Mouse (Mus musculus) neural tube, embryonic 11.5 days (tissue): ENCODE measurements around the gene Mum1. TPM values are rescaled to one million over a fixed set of nuclear protein-coding genes. Genes with fewer than 3 reads are reported as not detected.

Experiments
- ATAC-seq: fragments of 200-750 bp; cut with Nextera tagmentation; 2 replicates; pipeline ENCODE4 v1.8.0; 2017; ENCODE audit warnings: moderate number of reproducible peaks, mild to moderate bottlenecking, moderate TSS enrichment, moderate library complexity; ENCODE audit not compliant: insufficient read depth, low FRiP score, low TSS enrichment
- DNase-seq: peaks from one replicate; pipeline ENCODE4 v3.0.0-alpha.2; 2015; ENCODE audit warnings: low spot score
- H3K27ac ChIP-seq: fragments of 300-500 bp; sonication (generic); 2 replicates; pipeline ENCODE4 v1.5.1; 2014; ENCODE audit warnings: low read depth, mild to moderate bottlenecking, low read length
- H3K27me3 ChIP-seq: fragments of 300-500 bp; sonication (generic); 2 replicates; pipeline ENCODE4 v1.6.1; 2014; ENCODE audit warnings: mild to moderate bottlenecking, low read length, mixed read lengths; ENCODE audit not compliant: control insufficient read depth, insufficient read depth
- H3K36me3 ChIP-seq: fragments of 300-500 bp; sonication (generic); 2 replicates; pipeline ENCODE4 v1.6.1; 2014; ENCODE audit warnings: mild to moderate bottlenecking, low read length, moderate library complexity, mixed read lengths; ENCODE audit not compliant: control insufficient read depth, insufficient read depth
- H3K4me1 ChIP-seq: fragments of 300-500 bp; sonication (generic); 2 replicates; pipeline ENCODE4 v1.6.1; 2014; ENCODE audit warnings: low read length, mixed read lengths; ENCODE audit not compliant: control insufficient read depth, insufficient read depth
- H3K4me2 ChIP-seq: fragments of 300-500 bp; sonication (generic); 2 replicates; pipeline ENCODE4 v1.6.1; 2014; ENCODE audit warnings: low read depth, mild to moderate bottlenecking, moderate library complexity
- H3K4me3 ChIP-seq: fragments of 300-500 bp; sonication (generic); 2 replicates; pipeline ENCODE4 v1.5.1; 2014; ENCODE audit warnings: low read depth, low read length
- H3K9ac ChIP-seq: fragments of 300-500 bp; sonication (generic); 2 replicates; pipeline ENCODE4 v1.6.1; 2014; ENCODE audit warnings: mild to moderate bottlenecking, low read length
- H3K9me3 ChIP-seq: fragments of 300-500 bp; sonication (generic); 2 replicates; pipeline ENCODE4 v1.6.1; 2016; ENCODE audit warnings: low read length; ENCODE audit not compliant: control insufficient read depth
- WGBS: fragments of 180-500 bp; shearing (Covaris S2); extraction: QIAGEN DNeasy Blood & Tissue Kit; methylation state at CpG from one replicate; pipeline ENCODE4 v1.1.7; 2014; 5-methylcytosine and 5-hydroxymethylcytosine counted together
- polyA plus RNA-seq: library from polyadenylated mRNA; unstranded; fragments of >200 nt; fragmentation: Nextera tagmentation; extraction: Ambion mirVana; gene quantifications from 2 replicates; pipeline ENCODE4 v1.2.1, GENCODE M21; 2014

The Mum1 gene
- polyA plus RNA-seq: 59.6 and 61.8 TPM in 2 replicates

DNA sequence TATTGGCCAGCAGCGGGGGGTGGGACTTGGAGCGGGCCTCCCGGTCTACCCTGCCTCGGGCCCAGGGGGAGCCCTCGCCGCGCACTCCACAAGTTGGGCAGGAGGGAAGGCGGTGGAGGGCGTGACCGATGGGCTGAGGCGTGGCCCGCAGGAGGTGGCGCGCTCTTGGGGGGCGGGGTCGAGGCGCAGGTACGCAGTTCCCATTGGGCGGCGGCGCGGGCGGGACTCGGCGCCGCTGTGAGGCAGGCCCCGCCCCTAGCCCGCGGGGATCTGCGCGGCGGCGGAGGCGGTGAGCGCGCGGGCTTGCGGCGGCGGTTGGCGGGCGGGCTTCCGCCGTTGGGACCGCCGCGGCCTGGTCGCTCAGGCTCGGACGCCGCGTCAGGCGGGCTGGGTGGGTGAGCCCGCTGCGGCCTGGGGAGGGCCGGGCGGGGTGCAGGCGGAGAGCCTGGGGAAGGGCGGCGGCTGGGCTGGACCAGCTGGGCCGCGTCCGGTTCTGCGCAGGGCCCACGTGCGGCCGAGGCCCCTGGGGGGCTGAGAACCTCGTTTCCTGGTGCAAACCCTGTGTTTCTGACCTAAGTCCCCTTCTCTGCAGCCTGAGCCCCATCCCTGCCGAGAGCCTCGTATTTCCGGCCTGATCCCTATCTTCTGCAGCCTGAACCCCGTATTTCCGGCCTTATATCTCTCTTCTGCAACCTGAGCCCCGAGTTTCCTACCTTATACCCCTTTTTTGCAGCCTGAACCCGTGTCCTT lies at the start of gene Mum1:
Gene Mum1 (plus strand): TSS at position 19 of the 750 bp plus-strand sequence.
- no peaks in the 10 kb centered on the region for H3K36me3 ChIP-seq
- H3K27me3 ChIP-seq: no peaks in the 10 kb centered on the region
- H3K4me2 ChIP-seq: peak within 1 kb of the TSS; percentile 95
- H3K4me3 ChIP-seq: peak within 1 kb of the TSS; percentile 84
- peak within 1 kb of the TSS; percentile 94 for H3K9ac ChIP-seq
- no peaks in the 10 kb centered on the region for H3K9me3 ChIP-seq
- under 1% methylated on average over 59 of the region's 75 CpGs for WGBS
- DNase-seq (peak; percentile 100), ATAC-seq (peak; percentile 97)
- peak within 1 kb of the TSS; percentile 87 for H3K27ac ChIP-seq
- peaks cover 18% of the 10 kb centered on the region for H3K4me1 ChIP-seq

DNA sequence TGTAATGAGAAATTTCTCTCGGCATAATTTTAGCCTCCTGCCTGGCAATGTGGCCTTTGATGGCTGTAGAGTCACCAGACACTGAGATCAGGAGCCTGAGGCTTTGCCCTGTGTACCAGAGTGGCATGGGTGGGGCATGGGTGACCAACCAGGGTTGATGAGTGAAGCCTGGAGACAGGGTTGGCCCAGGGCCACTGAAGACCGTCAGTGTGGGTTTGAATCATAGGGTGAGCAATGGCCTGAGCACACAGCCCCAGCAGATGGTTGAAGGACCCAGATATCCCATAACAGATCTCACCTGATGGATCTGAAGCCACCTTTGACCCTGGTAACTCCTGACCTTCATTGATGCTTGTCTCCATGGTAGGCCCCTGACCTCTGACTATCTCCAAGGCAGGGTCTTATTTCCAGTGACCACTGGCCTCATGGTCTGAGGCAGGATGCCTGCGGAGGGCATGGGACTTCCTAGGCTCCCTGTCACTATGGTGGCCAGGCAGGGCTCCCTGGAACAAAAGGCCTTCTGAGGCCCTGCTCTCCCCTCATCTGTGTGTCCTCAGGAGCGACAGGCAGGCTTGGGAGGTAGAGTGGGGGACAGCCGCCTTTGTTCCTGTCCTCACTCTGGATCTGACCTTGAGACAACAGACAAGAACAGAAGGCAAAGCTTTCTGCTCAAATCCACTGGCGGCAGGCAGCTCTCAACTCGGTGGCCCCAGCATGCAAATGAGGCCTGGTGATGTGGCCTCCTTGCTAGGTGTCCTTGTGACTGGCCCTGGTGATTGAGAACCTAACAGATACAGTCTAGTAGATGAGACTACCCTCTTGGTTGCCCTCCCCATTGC lies 48.6 kb upstream of the Mum1 start:
- Histone ChIP-seq H3K9me3 (no peaks in the 10 kb centered on the region), H3K4me3 (no peak overlapping the region), H3K27me3 (no peaks in the 10 kb centered on the region), H3K4me2 (no peak overlapping the region), H3K27ac (no peak overlapping the region), H3K36me3 (no peaks in the 10 kb centered on the region), H3K9ac (no peak overlapping the region), H3K4me1 (peaks cover 16% of the 10 kb centered on the region)
- DNase-seq: no peak
- 68% methylated on average over 7 of the region's 7 CpGs for WGBS
- ATAC-seq: no peak

DNA sequence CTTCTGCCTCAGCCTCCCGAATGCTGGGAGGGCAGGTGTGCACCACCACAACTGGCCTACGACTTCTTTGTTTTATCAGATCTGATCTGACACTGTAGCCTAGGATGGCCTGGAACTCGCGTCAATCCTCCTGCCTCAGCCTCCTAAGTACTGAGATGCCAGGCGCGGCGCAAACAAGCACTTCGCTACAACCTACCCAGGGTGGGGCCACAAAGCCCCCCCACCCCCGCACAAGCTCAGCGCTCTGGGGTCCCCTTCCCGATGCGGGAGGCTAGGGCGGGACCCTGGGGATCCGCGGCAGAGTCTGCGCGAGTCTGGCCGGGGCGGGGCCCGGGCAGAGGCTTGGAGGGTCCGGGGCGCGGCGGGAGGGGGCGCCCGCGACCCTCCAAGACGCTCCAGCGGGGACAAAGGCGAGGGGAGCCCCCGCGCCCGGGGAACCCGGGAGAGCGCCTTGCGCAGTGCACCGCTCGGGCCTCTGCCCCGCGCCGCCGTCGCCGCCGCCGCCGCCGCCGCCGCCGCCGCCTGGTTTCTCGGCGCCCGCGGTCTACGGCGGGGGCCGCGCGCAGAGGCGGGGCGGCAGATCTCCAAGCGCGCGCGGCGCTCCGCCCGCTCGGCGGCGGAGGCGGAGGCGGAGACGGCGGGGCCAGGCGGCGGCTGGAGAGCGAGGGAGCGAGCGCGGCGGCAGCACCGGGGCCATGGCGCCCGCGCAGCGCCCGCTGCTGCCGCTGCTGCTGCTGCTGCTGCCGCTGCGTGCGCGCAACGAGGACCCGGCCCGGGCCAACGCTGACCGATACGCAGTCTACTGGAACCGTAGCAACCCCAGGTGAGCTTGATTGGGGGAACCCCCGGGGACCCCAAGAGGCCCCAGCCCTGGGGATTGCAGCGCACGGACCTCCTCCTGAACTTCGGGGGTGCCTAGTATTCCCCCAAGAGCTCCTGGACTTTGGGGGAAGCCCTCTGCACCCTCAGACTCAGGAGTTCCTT lies 46.9 kb upstream of the Mum1 start, which contains the start of gene Efna2:
Gene Efna2 (plus strand): TSS at position 415 of the 984 bp plus-strand sequence.
- H3K4me2 ChIP-seq: peak within 1 kb of the TSS; percentile 70
- no peaks in the 10 kb centered on the region for H3K9me3 ChIP-seq
- H3K4me3 ChIP-seq: peak within 1 kb of the TSS; percentile 67
- peak within 1 kb of the TSS; percentile 86 for H3K9ac ChIP-seq
- H3K36me3 ChIP-seq: no peaks in the 10 kb centered on the region
- ATAC-seq: peak; percentile 66
- H3K27me3 ChIP-seq: no peaks in the 10 kb centered on the region
- 2% methylated on average over 78 of the region's 106 CpGs for WGBS
- peaks cover 16% of the 10 kb centered on the region for H3K4me1 ChIP-seq
- H3K27ac ChIP-seq: peak within 1 kb of the TSS; percentile 71
- peak; percentile 86 for DNase-seq

DNA sequence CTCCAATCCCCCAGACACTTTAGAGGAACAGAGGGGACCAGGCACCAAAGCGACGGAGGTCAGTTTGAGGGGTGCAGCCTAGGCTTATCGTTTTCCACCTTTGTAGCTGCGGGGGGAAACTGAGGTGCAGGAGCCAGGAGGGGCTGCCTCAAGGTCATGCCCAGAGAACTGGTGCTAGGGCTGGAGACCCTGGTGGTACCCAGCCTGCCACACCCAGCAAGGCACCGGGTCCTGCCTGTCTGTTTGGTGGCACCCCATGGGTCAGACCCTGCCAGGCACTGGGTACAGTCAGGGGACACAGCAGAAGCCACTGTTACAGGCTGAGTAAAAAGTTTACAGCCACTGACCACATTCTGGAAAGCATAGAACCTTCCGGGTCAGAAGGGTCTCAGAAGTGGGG lies 45.9 kb upstream of the Mum1 start:
- DNase-seq (no peak), ATAC-seq (no peak)
- Histone ChIP-seq H3K27ac (no peak overlapping the region), H3K36me3 (no peaks in the 10 kb centered on the region), H3K4me2 (peak overlapping the region; percentile 70), H3K27me3 (no peaks in the 10 kb centered on the region), H3K9me3 (no peaks in the 10 kb centered on the region), H3K4me1 (peaks cover 16% of the 10 kb centered on the region), H3K9ac (peak overlapping the region; percentile 86), H3K4me3 (peak overlapping the region; percentile 67)
- WGBS: 49% methylated on average over 6 of the region's 6 CpGs

DNA sequence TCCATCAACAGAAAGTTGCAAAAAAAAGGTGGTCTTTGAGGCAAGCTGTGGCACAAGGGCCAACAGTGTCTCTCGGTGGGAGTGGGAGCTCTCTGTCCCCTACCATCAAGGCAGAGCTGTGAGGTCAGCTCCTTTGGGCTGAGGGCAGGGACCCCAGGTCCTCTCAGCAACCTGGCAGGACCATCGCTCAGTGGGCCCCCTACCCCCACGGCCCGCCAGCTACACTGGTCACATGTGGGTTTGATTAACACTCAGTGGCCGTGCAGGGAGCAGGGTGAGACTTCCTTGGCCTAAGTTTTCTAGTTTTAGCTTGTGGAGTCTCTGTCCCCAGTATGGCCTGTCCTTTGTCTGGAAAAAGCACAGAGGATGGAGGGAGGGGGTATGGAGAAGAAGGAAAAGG lies 45.4 kb upstream of the Mum1 start:
- H3K27me3 ChIP-seq: no peaks in the 10 kb centered on the region
- no peak overlapping the region for H3K27ac ChIP-seq
- H3K9me3 ChIP-seq: no peaks in the 10 kb centered on the region
- H3K4me1 ChIP-seq: peaks cover 16% of the 10 kb centered on the region
- no peaks in the 10 kb centered on the region for H3K36me3 ChIP-seq
- WGBS: 56% methylated on average over 5 of the region's 5 CpGs
- ATAC-seq: no peak
- no peak for DNase-seq
- H3K4me3 ChIP-seq: peak overlapping the region; percentile 67
- H3K9ac ChIP-seq: peak overlapping the region; percentile 86
- H3K4me2 ChIP-seq: peak overlapping the region; percentile 70

DNA sequence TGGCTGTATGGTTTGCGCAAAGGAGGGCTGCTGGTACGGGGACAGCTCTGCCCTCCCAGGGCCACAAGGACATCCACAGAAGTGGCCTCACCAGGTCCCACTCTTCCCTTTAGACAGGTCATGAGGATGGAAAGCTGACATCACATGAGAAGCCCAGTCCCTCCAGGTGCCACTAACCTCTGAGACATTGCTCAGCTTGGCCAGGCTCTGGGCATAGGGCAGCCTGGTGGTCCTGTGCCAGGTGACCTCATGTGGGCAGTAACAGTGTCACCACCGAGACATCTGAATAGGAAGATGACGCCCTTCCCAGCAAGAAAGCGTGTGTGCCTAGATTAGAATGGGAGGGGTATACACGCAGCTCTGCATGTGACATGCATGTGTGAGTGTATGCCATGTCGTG lies 43.7 kb upstream of the Mum1 start:
- Histone ChIP-seq H3K27me3 (peaks cover 3% of the 10 kb centered on the region; the same call in 1 of the 2 replicates), H3K4me2 (no peak overlapping the region), H3K9ac (no peak overlapping the region), H3K27ac (no peak overlapping the region), H3K4me3 (no peak overlapping the region), H3K36me3 (no peaks in the 10 kb centered on the region), H3K9me3 (no peaks in the 10 kb centered on the region), H3K4me1 (peaks cover 16% of the 10 kb centered on the region)
- no peak for ATAC-seq
- DNase-seq: no peak
- 95% methylated on average over 7 of the region's 7 CpGs for WGBS

DNA sequence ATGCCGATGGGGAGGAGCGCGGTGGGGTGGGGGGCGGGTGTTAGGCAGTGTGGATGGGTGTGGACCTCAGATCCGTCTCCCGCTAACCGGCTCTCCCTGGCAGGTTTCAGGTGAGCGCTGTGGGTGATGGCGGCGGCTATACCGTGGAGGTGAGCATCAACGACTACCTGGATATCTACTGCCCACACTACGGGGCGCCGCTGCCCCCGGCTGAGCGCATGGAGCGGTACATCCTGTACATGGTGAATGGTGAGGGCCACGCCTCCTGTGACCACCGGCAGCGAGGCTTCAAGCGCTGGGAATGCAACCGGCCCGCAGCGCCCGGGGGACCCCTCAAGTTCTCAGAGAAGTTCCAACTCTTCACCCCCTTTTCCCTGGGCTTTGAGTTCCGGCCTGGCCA lies 39.6 kb upstream of the Mum1 start:
- Histone ChIP-seq H3K9me3 (no peaks in the 10 kb centered on the region), H3K4me3 (no peak overlapping the region), H3K9ac (no peak overlapping the region), H3K4me1 (peaks cover 9% of the 10 kb centered on the region; the same call in 1 of the 2 replicates), H3K4me2 (no peak overlapping the region), H3K27ac (no peak overlapping the region), H3K27me3 (peaks cover 21% of the 10 kb centered on the region), H3K36me3 (peaks cover 2% of the 10 kb centered on the region; the same call in 1 of the 2 replicates)
- no peak for ATAC-seq
- 26% methylated on average over 27 of the region's 27 CpGs for WGBS
- no peak for DNase-seq

DNA sequence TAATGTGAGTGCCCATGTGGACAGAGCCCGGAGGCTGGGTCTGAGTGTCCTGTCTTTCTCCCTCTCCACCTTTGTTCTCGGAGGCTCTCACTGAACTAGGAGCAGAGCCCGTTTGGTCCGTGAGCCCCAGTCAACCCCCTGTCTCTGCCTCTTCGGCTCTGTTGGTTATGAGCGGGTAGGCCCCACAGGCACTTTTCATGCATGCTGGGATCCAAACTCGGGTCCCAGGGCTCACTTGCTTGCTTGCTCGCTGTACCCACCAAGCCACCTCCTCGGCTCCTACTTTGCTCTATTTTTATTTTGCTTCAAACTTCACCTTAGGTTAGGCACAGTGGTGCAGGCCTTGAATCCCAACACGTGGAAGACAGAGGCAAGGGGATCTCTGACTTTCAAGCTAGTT lies 38.5 kb upstream of the Mum1 start:
- Histone ChIP-seq H3K36me3 (peaks cover 2% of the 10 kb centered on the region; the same call in 1 of the 2 replicates), H3K4me2 (no peak overlapping the region), H3K27ac (no peak overlapping the region), H3K27me3 (peaks cover 22% of the 10 kb centered on the region), H3K9ac (no peak overlapping the region), H3K9me3 (no peaks in the 10 kb centered on the region), H3K4me1 (peaks cover 7% of the 10 kb centered on the region; the same call in 1 of the 2 replicates), H3K4me3 (no peak overlapping the region)
- 87% methylated on average over 10 of the region's 10 CpGs for WGBS
- no peak for ATAC-seq
- DNase-seq: no peak
